Mouse (Mus musculus): ENCODE measurements around the gene Hoxb6.
A peak's percentile ranks its signal among the peaks of the same experiment; 100 is the strongest.

Gene Hoxb6

DNA sequence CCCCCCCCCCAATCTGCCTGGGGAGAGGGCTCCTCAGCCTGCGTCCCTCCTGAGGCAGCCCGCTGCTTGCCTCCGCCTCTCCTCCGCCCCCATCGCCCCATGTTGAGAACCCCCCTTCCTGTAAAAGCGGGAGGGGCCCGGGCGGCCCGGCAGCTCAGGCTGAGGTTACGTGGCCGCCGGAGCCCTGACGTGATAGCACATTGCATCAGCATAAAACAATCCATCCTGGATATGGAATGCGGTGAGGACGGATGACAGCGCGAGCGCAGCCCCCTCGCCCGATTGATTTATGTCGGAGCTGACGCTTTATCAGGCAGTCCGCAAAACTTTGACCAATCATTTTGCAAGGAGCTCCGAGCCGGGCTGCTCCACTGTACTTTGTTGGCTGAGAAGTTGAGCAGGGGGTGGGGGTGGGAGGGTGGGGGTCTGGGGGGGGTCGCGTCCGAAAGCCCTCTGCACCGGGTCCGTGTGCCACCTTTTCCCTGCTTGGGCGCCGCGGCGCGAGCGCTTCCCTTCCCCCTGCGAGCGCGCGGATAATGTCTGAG lies 21.2 kb upstream of the Hoxb6 start, which contains the start of gene Hoxb9:
Hoxb9 (plus strand) TSS at position 462 of the 545 bp plus-strand sequence.
- DNase-seq = no peak

DNA sequence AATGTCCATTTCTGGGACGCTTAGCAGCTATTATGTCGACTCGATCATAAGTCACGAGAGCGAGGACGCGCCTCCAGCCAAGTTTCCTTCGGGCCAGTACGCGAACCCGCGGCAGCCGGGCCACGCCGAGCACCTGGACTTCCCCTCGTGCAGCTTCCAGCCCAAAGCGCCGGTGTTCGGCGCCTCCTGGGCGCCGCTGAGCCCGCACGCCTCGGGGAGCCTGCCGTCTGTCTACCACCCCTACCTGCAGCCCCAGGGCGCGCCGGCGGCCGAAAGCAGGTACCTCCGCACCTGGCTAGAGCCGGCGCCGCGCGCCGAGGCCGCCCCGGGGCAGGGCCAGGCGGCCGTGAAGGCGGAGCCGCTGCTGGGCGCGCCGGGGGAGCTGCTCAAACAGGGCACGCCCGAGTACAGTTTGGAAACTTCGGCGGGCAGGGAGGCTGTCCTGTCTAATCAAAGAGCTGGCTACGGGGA lies 20.7 kb upstream of the Hoxb6 start:
- no peak for DNase-seq

DNA sequence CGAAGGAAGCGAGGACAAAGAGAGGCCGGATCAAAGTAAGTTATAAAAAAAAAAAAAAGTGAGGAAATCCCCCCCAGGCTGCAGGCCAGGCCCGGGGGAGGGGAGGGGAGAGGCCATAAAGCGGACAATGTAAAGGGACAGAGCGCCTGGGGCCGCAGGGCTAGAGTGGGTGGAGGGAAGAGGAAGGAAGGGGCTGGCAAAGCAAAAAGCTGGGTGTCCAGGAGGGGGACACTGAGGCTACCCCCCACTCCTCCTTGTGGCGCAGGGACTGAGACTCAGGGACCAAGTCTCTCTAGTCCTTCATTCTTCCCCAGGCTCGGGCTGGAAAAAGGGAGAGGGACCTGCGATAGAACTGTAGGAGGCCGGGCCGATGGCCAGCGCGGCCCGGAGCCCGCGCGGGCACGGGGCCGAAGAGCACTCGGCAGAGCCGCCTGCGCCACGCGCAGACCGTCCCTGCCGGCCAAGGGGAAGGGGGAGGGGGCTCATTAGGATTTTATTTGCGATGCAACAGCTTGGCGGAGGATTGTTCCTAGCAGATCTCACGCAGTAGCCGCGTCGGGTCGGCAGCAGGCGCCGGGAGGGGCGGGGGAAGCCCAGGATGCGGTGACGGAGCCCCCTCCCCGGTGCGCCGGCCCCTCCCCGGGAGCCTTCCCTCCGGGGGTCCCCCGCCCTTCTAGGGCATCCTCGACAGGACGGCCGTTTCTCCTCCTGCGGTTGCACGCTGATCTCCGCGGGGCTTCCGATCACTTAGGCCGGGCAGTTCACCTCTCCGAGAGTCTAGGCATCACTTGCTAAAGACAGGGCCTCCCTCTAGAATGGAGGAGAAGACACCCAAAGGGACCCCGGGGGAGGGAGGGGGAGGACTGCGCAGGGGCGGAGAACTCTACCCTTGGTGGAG lies 20.0 kb upstream of the Hoxb6 start:
- DNase-seq = no peak

DNA sequence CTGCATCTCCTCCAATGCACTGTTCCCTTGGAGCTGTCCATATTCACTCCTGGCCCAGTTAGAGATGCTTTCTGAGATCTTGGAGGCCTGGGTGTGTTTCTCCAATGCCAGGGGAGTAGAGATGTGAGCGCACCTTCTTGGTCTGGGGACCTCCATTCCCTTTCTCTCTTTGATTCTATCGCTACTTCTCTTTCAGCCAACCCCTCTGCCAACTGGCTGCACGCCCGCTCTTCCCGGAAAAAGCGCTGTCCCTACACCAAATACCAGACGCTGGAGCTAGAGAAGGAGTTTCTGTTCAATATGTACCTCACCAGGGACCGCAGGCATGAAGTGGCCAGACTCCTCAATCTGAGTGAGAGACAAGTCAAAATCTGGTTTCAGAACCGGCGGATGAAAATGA lies 17.8 kb upstream of the Hoxb6 start:
- no peak for DNase-seq

DNA sequence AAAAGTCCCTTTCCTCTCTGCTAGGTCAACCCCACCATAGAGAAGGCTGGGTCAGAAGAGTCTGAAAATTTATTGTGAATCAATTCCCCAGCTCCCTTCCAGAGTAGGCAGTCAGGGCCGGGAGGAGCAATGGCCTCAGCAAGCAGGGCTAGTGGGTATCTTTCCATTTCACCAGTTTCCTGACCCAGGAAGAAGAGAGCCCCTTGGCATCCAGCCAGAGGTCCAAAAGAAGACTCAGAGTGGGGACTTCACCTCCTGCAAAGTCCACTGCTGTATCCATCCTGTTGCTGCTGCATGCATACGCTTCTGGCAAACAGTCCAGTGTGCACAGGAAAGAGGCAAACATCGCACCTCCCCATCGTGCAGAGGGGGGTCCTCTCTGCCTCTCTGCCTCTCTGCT lies 16.4 kb upstream of the Hoxb6 start:
- no peak for DNase-seq

DNA sequence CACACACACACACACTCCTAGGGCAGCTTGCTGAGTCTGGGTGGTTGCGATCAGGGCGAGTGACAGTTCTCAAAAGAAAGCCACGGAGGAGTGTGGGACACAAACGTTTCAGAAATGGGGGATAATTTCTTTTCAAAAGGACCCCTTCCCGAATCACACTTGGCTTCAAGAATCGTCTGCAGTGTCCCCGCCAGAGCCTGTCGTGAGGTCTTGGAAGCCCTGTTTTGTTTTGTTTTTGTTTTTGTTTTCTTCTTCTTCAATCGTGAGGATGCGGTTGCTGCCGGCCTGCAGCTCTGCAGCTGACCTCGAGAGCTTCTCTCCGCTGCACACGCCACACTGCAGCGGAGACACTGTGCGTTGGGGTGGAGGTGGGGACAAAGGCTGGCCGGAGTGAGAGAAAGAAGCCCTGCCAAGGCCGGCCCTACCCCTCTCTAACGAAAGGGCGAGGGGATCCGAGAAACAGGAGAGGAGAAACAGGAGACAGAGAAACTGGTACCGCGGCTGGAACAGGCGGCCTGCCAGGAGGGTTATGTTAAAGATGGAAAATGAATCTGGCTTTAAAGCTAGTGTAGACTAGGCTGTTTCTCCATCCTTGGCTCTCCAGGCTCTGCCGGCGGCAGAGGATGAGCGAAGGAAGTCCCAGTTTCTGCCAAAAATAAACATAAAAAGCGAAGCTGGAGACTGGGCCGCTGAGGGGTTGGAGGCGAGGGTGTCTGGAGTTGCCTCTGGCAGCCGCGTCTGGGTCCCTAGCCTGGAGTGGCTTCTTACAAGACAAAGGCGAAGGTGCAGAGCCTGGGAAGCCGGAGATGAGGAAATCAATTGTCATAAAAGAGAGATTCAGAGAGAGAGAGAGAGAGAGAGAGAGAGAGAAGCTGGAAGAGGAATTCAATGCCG lies 14.9 kb upstream of the Hoxb6 start:
- DNase-seq = no peak

DNA sequence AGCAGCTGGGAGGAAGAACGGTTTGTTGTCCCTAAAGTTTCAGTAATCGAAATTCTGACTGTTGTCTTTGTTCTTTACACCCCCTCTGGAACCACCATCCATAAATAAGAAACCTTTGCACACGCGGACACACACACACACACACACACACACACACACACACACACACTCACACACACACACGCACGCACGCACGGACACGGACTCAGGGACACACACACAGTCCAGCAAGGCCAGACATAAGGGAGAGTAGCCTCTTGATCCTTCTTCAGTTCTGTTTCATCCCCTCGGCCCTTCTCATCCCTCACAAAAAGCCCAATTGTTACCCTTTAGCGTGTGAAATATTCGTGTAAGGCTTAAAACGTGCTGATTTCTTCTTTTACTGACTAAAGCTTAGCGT lies 14.0 kb upstream of the Hoxb6 start:
- no peak for DNase-seq

DNA sequence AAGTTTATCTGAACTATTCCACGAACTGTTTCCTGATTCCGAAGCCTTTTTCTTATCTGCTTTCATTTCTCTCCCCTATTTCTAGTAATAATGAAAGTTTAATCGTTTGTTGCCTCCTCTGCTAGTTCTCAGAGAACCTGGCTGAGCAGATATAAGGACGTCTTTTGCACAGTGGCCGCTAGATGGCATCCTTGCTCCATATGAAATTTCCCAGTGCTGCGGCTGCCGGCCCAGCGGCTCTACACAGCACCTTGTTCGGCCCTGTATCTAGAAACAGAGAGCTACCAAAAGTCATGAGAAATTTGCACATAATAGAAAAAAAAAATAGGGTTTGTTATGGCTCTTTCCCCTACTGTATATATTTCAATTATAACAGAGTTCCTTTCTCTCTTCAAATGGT lies 13.5 kb upstream of the Hoxb6 start:
- peak; percentile 82 for DNase-seq

DNA sequence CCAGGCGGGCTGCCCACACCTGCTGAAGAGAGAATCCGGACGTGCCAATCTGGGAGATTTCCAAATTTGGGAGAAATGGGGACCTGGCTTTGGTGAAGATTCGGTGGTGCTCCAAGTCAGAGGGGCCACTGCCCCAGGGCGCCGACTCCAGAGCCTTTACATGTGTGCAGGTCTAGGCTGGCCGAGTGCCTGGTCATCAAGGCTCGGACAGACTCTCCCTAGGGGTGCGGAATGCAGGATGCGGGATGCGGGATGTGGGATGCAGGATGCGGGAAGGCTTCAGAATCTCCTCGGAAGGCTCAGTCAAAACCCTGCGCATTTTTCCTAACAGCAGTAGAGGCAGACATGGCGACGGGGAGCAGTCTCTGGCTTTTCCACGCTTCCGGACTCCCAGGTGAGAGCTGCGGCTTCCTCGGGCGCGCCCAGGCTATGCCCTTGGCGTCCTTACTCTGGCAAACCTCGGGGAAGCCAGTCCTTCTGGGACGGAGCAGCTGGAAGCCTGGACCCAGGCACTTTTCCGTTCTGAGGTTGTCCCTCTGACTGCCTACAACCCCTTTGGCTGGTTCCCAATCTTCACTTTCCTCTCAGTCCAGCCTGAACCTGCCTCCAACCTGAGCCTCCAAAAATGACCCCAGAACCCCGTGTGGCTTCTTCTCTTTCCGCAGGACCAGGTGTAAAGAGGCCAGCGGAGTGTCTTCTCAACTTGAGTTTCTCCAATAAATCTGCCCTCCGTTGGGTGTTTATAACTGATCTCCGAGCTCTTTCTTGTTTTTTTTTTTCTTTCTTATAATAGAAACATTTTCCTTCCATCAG lies 12.6 kb upstream of the Hoxb6 start:
- no peak for DNase-seq

DNA sequence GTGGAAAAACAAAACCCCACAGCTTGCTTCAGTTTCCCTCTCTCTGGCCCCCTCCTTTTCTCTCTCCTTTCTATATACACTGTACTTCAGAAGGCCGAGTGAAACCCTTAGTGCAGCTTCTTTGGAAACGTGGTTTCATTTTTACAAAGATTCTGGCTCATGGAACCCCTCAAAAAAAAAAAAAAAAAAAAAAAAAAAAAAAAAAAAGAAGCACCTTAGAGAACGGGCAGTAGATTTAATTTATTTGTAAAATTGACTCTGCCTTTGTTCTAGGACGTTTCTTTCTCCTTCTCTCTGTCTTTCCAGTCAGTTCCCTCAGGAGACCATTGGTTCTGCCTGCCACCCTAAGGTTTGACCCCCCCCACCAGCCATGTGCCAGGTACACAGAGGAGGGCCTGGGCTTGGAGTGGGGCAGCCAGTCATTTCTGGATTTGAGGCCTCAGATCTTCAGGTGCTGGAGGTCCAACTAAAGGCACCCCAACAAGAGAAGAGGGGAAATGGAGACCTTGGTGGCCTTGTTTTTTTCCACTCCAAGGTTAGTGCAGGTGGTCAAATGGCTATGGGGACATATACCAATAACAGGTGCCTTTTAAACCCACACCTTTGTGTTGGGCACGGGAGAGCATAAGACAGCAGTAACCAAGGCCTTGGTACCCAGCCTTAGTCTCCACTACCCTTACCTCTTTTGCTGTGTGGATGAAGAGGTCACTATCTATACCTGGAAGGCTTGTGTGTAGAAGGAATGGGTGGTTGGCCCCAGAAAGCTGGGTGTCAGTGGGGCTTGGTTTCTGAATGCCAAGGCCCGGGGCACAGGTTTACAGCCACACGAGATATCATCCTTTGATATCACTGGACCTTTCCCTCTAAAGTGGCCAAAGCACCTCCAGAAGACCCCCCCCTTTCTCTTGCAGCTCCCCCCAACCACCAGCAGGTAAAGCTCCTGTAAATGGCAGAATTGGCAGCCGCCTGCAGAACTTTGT lies 11.6 kb upstream of the Hoxb6 start:
- DNase-seq = no peak

DNA sequence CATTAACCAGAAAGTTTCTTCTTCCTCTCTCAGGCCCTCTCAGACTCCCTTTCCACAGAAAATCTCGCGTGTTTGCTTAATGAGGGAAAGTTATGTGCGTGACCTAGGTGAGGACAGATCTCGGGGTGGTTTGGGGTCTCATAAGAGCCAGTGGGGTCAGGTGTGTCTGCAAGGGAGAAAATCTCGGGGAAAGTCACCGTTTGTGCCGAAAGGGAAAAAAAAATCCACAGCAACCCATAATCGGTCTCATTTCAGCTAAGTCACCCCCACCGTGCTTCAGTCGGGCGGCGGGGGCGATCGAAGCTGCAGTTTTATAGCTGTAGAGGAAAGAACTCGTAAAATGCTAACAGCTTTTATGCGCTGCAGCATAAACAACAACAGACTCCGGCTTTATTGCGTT lies 10.9 kb upstream of the Hoxb6 start:
- DNase-seq = no peak

DNA sequence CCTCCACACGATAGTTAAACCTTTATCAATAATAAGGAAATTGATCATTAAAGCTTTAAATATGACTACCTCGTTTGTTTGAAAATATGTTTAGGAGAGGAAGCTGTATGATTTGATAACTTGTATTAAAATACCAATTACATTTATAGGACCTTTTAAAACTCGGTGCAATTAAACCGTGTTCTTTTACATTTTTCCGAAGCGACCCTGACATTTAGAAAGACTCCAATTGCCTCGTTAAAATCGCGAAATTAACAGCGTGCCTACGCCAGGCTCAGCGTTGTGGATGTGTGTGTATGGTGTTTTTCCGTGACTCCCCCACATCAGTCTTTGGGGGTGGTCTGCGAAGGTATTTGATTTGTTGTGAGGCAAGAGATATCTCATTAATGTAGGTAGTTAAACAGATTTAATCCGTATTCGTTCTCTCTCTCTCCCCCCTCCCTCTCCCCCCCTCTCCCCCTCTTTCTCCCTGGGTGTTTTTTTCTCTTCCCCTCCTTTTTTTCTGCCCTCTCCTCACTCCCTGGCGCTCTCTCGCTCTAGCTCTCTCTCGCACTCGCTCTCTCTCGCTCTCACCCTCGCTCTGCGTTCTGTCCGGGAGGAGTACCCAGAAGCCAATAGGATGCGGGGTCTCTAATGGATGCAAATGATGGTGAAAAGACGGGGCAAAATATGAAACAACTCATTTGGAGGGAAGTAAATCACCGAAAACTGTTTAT lies 10.3 kb upstream of the Hoxb6 start, which contains the start of gene Hoxb8:
Hoxb8 (plus strand) TSS at position 51 of the 716 bp plus-strand sequence.
- no peak for DNase-seq

DNA sequence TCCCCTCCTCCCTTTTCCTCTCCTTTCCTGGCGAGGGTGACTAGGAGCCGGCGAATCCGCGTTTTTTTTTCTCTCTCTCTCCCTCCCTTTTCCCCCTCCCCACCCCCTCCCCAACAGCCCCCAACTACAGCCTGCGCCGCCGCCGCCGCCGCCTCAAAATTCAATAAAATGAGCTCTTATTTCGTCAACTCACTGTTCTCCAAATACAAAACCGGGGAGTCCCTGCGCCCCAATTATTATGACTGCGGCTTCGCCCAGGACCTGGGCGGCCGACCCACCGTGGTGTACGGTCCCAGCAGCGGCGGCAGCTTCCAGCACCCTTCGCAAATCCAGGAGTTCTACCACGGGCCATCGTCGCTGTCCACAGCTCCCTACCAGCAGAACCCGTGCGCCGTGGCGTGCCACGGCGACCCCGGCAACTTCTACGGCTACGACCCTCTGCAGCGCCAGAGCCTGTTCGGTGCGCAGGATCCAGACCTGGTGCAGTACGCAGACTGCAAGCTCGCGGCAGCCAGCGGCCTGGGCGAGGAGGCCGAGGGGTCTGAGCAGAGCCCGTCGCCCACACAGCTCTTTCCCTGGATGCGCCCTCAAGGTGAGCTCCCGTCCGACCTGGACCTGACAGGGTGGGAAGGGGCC lies 9.4 kb upstream of the Hoxb6 start:
- no peak for DNase-seq

DNA sequence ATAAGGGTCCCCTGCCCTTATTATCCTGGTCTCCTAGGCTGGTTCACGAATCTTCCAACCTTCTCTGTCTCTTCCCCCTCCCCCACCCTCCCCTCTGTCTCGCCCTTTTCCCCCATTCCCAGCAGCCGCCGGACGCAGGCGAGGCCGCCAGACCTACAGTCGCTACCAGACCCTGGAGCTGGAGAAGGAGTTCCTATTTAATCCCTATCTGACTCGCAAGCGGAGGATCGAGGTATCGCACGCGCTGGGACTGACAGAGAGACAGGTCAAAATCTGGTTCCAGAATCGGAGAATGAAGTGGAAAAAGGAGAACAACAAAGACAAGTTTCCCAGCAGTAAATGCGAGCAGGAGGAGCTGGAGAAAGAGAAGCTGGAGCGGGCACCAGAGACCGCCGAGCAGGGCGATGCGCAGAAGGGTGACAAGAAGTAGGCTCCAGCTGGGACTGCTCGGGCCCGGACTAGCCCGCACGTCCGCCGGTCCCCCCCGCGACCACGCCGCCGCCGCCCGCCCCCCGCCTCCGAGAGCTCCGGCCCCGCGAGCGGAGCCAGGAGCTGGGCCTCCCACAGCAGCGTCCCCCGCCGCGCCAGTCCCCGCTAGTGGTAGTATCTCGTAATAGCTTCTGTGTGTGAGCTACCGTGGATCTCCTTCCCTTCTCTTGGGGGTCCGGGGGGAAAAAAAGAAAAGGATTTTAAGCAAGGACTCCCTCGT lies 8.1 kb upstream of the Hoxb6 start:
- DNase-seq = no peak

DNA sequence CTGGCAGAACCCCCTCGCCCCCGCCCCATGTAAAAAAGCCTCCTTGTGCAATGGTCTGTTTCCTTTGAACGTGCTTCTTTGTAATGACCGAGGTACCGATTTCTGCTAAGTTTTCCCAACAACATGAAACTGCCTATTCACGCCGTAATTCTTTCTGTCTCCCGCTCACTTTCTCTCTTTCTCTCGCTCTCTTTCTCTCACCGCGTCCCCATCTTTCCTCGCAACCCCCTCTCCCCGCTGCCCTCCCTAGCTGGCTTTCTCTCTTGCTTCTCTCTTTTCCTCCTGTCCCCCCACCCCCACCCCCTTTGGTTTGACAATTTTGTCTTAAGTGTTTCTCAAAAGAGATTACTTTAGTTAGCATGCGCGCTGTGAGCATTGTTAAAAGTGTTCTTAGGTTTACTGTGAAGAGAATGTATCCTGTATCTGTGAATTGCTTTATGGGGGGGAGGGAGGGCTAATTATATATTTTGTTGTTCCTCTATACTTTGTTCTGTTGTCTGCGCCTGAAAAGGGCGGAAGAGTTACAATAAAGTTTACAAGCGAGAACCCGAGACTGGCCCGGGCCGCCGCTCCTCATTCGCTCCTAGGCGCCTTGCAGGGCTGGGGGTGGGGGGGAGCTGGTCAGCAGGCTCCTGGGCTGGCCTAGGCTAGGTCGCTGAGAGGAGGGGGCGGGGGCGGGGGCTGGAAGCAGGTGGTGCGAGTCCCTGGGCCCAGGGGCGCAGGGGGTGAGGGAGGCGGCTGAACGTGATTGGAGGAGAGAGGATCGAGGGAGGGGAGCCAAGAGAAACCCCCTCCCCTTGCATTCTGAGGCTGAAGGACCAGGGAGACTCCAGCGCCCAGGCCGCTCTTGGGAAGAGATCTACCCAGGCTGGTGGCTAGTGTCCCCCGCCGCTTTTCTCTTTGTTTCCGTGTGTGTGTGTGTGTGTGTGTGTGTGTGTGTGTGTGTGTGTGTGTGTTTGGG lies 7.2 kb upstream of the Hoxb6 start:
- DNase-seq = no peak

DNA sequence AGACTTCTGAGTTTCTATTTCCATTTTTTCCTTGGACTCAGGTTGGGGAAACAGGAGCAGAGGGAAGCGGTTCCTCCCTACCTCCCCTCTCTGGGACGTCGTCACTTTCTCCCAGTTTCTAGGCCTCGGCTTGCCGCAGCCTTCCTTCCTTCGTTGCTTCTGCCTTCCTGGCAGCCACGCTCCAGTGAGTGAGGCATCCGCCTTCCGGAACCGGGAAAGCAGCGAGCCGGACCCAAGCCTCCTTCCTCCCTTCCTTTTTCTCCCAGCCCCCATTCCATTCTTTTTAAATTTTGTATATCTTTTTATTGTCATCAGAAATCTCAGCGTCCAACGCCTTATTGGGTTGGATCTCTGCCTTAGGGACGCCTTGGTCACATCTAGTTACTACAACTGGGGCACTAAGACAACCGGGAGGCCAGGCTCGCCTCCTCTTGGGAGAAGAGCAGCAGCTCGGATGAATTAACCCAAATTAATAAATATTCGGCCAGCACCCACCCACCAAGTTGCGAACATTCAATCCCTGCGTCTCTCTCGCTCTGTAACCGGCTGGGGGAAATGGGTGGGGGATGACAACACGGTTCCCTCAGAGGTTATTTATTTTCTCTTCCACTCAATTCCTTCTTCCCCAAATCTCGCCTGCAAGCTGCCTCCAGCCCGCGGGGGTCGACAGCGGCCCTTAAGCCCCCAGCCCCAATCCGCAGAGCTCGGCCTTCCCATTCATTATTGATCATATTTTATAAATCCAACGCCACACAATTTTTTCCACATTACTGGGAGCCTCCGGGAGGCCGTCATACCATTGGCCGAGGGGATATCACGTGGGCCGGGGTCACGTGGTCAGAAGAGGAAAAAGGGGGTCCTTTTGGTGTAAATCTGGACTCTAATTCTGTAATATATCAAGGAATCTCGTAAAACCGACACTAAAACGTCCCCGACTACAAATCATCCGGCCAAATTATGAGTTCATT lies 6.2 kb upstream of the Hoxb6 start, which contains the start of gene Hoxb7:
Hoxb7 (plus strand) TSS at position 853 of the 968 bp plus-strand sequence.
- DNase-seq = no peak
